Mouse (Mus musculus): ENCODE data around the gene Mpeg1. TPM values are rescaled to one million over a fixed set of nuclear protein-coding genes. Genes with fewer than 3 reads are reported as not detected.
A peak's percentile ranks its signal among the peaks of the same experiment; 100 is the strongest.

Mpeg1 gene
- polyA plus RNA-seq, 1 experiment: 0.06 TPM

GRCm38 (mm10) chr19:12476721-12477270 lies 16.2 kb downstream of the Mpeg1 start:
- Histone ChIP-seq H3K79me2 (ENCODE audit: control insufficient read depth, insufficient read depth) (no peaks in the 10 kb centered on the region), H3ac (ENCODE audit: control insufficient read depth, insufficient read length) (no peak overlapping the region), H3K4me2 (ENCODE audit: low read depth) (no peak overlapping the region), H3K36me3 (ENCODE audit: control insufficient read depth, insufficient read depth) (peaks cover 42% of the 10 kb centered on the region), H3K27me3 (ENCODE audit: control insufficient read depth, insufficient read depth, insufficient read length) (no peaks in the 10 kb centered on the region), H3K4me3 (no peak overlapping the region)
- TF ChIP-seq SRF (IDR thresholded peaks at IDR 0.05; ENCODE audit: control insufficient read depth, insufficient read length, low read depth) (no peak), TCF12 (IDR thresholded peaks at IDR 0.05; ENCODE audit: insufficient read depth, poor library complexity, severe bottlenecking) (no peak), MYOD1 (IDR thresholded peaks at IDR 0.05; ENCODE audit: control insufficient read depth in 1 of 3, insufficient read length in 2 of 3, low read depth in 2 of 3) (no peak), E2F4 (IDR thresholded peaks at IDR 0.05; ENCODE audit: insufficient read depth) (no peak), TCF3 (IDR thresholded peaks at IDR 0.05; ENCODE audit: insufficient read length, low read depth) (no peak), REST (IDR thresholded peaks at IDR 0.05; ENCODE audit: insufficient read depth, insufficient read length) (no peak), MYOG (IDR thresholded peaks at IDR 0.05; ENCODE audit: control insufficient read depth in 1 of 3, insufficient read depth in 1 of 3, insufficient read length in 2 of 3, low read depth in 2 of 3) (no peak)

DNA sequence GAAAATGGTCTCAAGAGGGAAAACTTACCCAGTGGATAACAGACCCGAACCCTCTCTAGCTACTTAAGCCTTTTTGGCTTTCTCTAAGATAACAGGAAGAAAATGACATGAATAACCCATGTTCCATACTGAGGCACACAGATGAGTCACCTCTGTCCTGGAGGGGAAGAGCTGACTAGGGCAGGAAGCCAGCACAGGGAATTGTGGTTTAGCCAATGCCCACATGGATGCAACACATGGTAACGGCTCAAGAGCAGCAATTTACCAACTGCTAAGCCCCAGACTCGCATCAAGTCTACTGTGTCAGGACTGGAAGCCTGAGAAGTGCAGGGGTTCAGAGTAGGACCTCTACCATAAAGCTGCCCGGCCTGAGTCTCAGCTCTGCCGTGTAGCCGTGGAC lies 17.8 kb downstream of the Mpeg1 start:
- Histone ChIP-seq H3K79me2 (ENCODE audit: control insufficient read depth, insufficient read depth) (no peaks in the 10 kb centered on the region), H3K27me3 (ENCODE audit: control insufficient read depth, insufficient read depth, insufficient read length) (no peaks in the 10 kb centered on the region), H3K36me3 (ENCODE audit: control insufficient read depth, insufficient read depth) (peaks cover 47% of the 10 kb centered on the region), H3ac (ENCODE audit: control insufficient read depth, insufficient read length) (no peak overlapping the region), H3K4me3 (no peak overlapping the region), H3K4me2 (ENCODE audit: low read depth) (no peak overlapping the region)
- no peak for TF ChIP-seq POLR2A (IDR thresholded peaks at IDR 0.05; ENCODE audit: insufficient read length, low read depth)
- no peak for TF ChIP-seq TCF12 (IDR thresholded peaks at IDR 0.05; ENCODE audit: insufficient read depth, poor library complexity, severe bottlenecking)
- peak in 1 of 3 experiments; percentile 11 for TF ChIP-seq MYOD1 (IDR thresholded peaks at IDR 0.05; ENCODE audit: control insufficient read depth in 1 of 3, insufficient read length in 2 of 3, low read depth in 2 of 3)

- peaks cover 45% of the 10 kb centered on the region for H3K36me3 ChIP-seq (ENCODE audit: control insufficient read depth, insufficient read depth)
- no peak overlapping the region for H3K4me3 ChIP-seq
- no peak overlapping the region for H3ac ChIP-seq (ENCODE audit: control insufficient read depth, insufficient read length)
- H3K79me2 ChIP-seq (ENCODE audit: control insufficient read depth, insufficient read depth): no peaks in the 10 kb centered on the region
- TF ChIP-seq SRF (IDR thresholded peaks at IDR 0.05; ENCODE audit: control insufficient read depth, insufficient read length, low read depth) (no peak), POLR2A (IDR thresholded peaks at IDR 0.05; ENCODE audit: insufficient read length, low read depth) (no peak), MAX (IDR thresholded peaks at IDR 0.05; ENCODE audit: low read depth) (no peak), REST (IDR thresholded peaks at IDR 0.05; ENCODE audit: insufficient read depth, insufficient read length) (no peak), TCF3 (IDR thresholded peaks at IDR 0.05; ENCODE audit: insufficient read length, low read depth) (no peak), E2F4 (IDR thresholded peaks at IDR 0.05; ENCODE audit: insufficient read depth) (no peak), MYOG (IDR thresholded peaks at IDR 0.05; ENCODE audit: control insufficient read depth in 1 of 3, insufficient read depth in 1 of 3, insufficient read length in 2 of 3, low read depth in 2 of 3) (no peak), MYOD1 (IDR thresholded peaks at IDR 0.05; ENCODE audit: control insufficient read depth in 1 of 3, insufficient read length in 2 of 3, low read depth in 2 of 3) (no peak), TCF12 (IDR thresholded peaks at IDR 0.05; ENCODE audit: insufficient read depth, poor library complexity, severe bottlenecking) (no peak), USF1 (IDR thresholded peaks at IDR 0.05; ENCODE audit: low read depth) (no peak), CEBPB (IDR thresholded peaks at IDR 0.05; ENCODE audit: insufficient read depth, poor library complexity, severe bottlenecking) (no peak), POLR2AphosphoS2 (IDR thresholded peaks at IDR 0.05; ENCODE audit: insufficient read length, low read depth) (no peak)
- H3K4me2 ChIP-seq (ENCODE audit: low read depth): no peak overlapping the region
- H3K27me3 ChIP-seq (ENCODE audit: control insufficient read depth, insufficient read depth, insufficient read length): no peaks in the 10 kb centered on the region
Observed at GRCm38 (mm10) chr19:12483782-12484181, 23.2 kb downstream of the Mpeg1 start.

GRCm38 (mm10) chr19:12484210-12484609 lies 23.6 kb downstream of the Mpeg1 start:
- Histone ChIP-seq H3K4me3 (no peak overlapping the region), H3ac (ENCODE audit: control insufficient read depth, insufficient read length) (no peak overlapping the region), H3K4me2 (ENCODE audit: low read depth) (no peak overlapping the region), H3K79me2 (ENCODE audit: control insufficient read depth, insufficient read depth) (no peaks in the 10 kb centered on the region), H3K27me3 (ENCODE audit: control insufficient read depth, insufficient read depth, insufficient read length) (no peaks in the 10 kb centered on the region), H3K36me3 (ENCODE audit: control insufficient read depth, insufficient read depth) (peaks cover 42% of the 10 kb centered on the region)
- TF ChIP-seq SRF (IDR thresholded peaks at IDR 0.05; ENCODE audit: control insufficient read depth, insufficient read length, low read depth) (no peak), CEBPB (IDR thresholded peaks at IDR 0.05; ENCODE audit: insufficient read depth, poor library complexity, severe bottlenecking) (no peak), USF1 (IDR thresholded peaks at IDR 0.05; ENCODE audit: low read depth) (no peak), REST (IDR thresholded peaks at IDR 0.05; ENCODE audit: insufficient read depth, insufficient read length) (no peak), MAX (IDR thresholded peaks at IDR 0.05; ENCODE audit: low read depth) (no peak), MYOD1 (IDR thresholded peaks at IDR 0.05; ENCODE audit: control insufficient read depth in 1 of 3, insufficient read length in 2 of 3, low read depth in 2 of 3) (no peak), POLR2AphosphoS2 (IDR thresholded peaks at IDR 0.05; ENCODE audit: insufficient read length, low read depth) (no peak), TCF12 (IDR thresholded peaks at IDR 0.05; ENCODE audit: insufficient read depth, poor library complexity, severe bottlenecking) (no peak), E2F4 (IDR thresholded peaks at IDR 0.05; ENCODE audit: insufficient read depth) (no peak), POLR2A (IDR thresholded peaks at IDR 0.05; ENCODE audit: insufficient read length, low read depth) (no peak), MYOG (IDR thresholded peaks at IDR 0.05; ENCODE audit: control insufficient read depth in 1 of 3, insufficient read depth in 1 of 3, insufficient read length in 2 of 3, low read depth in 2 of 3) (no peak), TCF3 (IDR thresholded peaks at IDR 0.05; ENCODE audit: insufficient read length, low read depth) (no peak)

- no peaks in the 10 kb centered on the region for H3K79me2 ChIP-seq (ENCODE audit: control insufficient read depth, insufficient read depth)
- H3K27me3 ChIP-seq (ENCODE audit: control insufficient read depth, insufficient read depth, insufficient read length): no peaks in the 10 kb centered on the region
- no peak overlapping the region for H3K4me3 ChIP-seq
- no peak overlapping the region for H3ac ChIP-seq (ENCODE audit: control insufficient read depth, insufficient read length)
- no peak for TF ChIP-seq REST (IDR thresholded peaks at IDR 0.05; ENCODE audit: insufficient read depth, insufficient read length)
- no peak for TF ChIP-seq MYOD1 (IDR thresholded peaks at IDR 0.05; ENCODE audit: control insufficient read depth in 1 of 3, insufficient read length in 2 of 3, low read depth in 2 of 3)
- no peak for TF ChIP-seq SRF (IDR thresholded peaks at IDR 0.05; ENCODE audit: control insufficient read depth, insufficient read length, low read depth)
- no peak for TF ChIP-seq TCF12 (IDR thresholded peaks at IDR 0.05; ENCODE audit: insufficient read depth, poor library complexity, severe bottlenecking)
- no peak for TF ChIP-seq POLR2A (IDR thresholded peaks at IDR 0.05; ENCODE audit: insufficient read length, low read depth)
- no peak for TF ChIP-seq USF1 (IDR thresholded peaks at IDR 0.05; ENCODE audit: low read depth)
- TF ChIP-seq MYOG (IDR thresholded peaks at IDR 0.05; ENCODE audit: control insufficient read depth in 1 of 3, insufficient read depth in 1 of 3, insufficient read length in 2 of 3, low read depth in 2 of 3): no peak
- no peak overlapping the region for H3K4me2 ChIP-seq (ENCODE audit: low read depth)
- peaks cover 39% of the 10 kb centered on the region for H3K36me3 ChIP-seq (ENCODE audit: control insufficient read depth, insufficient read depth)
Observed at GRCm38 (mm10) chr19:12485223-12485622, 24.6 kb downstream of the Mpeg1 start.

All from myocyte (in vitro differentiated cells).